Mouse (Mus musculus) layer of hippocampus, postnatal 25 days (tissue): ENCODE results near the gene Rbm47. TPM values are rescaled to one million over a fixed set of nuclear protein-coding genes. Genes with fewer than 3 reads are reported as not detected.

Source experiments
- DNase-seq, 2 experiments: peaks; one replicate each; pipeline ENCODE4 v3.0.0; 2022; ENCODE audit warnings: mixed read lengths in 2 of 2, low spot score in 1 of 2; ENCODE audit errors: extremely low spot score in 1 of 2
- total RNA-seq, 2 experiments: library from RNA; stranded (reverse); gene quantifications; 2 replicates each; pipeline ENCODE4 v1.2.3; 2021

Rbm47 gene
- total RNA-seq, 2 experiments from 2014 or later = 1.3 TPM

DNA sequence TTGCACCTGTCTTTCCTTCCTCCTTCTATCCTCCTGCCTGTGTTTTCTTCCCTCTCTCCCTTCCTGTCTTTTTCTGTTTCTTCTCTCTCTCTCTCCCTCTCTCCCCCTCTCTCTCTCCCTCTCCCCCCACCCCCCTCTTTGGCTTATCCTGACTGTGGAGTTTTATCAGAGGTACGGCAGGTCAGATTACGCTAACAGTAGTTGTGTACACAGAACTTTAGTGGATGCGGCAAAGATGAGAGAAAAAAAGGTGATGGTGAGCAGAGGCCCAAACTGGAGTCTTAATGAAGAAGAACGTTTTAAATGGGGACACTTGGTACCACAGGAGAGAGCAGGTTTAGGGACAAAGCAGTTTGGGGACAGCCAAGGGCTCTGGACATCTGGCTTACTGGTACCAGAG is 83.3 kb downstream of the Rbm47 start:
- DNase-seq = no peak

DNA sequence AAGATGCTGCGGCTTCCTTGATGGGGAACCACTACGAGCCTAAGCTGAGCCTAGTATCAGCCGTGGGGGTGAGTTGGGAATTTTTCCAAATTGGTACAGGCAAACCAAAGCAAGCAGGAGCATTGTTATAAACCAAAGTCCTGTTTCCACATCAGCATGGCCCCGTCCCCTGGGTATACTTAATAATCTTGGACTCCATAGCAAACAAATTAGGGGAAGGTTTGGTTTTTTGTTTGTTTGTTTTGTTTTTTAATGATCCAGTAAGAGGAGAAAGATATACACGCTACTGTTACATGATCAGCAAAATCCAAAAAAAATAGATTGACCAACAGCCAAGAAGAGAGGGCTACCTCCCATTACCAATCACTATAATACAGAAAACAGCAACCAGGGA is 84.0 kb downstream of the Rbm47 start:
- DNase-seq = no peak

- DNase-seq = no peak
Measured at GRCm38 (mm10) chr5:66088247-66088901, 84.5 kb downstream of the Rbm47 start.

DNA sequence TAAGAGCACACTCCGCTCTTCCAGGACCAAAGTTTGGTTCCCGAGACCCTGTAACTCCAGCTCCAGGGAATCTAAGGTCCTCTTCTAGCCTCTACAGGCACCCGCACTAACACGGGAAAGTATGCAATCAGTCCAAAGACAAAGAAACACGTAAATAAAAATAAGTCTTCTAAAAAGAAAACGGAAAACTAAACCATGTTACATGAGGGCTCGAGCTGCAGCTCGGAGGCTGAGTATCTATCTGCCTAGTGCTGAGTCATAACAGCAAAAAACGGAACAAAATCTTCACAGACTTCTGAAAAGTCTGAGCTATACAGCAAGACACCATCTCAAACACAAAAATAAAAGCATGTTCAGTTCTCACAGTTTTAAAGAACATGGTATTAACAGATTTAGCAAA is 86.0 kb downstream of the Rbm47 start:
- DNase-seq = no peak

DNA sequence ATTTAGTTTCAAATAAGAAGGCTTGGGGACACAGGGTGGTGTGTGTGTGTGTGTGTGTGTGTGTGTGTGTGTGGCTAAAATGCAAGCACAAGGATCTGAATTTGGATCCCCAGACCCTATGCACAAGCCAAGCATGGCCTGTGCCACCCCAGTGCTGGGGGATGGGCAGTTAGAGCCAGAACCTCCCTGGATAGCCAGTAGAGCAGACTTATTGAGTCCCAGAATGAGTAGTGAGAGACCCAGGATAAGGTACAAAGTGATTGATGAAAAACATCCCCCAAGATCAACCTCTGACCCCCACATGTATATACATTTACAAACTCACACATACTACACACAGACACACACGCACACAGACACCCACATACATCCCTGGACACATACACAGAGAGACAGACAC is 86.6 kb downstream of the Rbm47 start:
- DNase-seq = no peak

GRCm38 (mm10) chr5:66085478-66085877 is 87.4 kb downstream of the Rbm47 start:
- no peak for DNase-seq

DNA sequence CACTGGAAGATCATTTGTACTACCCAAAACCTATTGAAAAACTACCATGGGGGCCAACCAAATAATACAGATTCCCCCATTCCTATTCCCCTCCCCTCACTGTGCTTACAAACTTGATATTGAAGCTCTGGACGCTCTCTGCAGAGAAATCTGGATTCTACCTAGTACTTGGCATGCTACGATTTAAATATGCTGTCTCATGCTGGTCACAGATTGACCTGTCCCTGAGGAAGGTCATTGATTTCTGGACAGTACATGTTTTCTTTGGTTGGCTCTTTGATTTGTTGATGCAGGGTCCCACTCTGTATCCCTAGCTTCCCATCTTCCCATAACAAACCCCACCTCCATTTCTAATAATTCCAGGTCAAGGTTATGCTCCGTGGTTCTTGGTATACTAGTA is 88.4 kb downstream of the Rbm47 start:
- DNase-seq = no peak

- peak; percentile 13 to 39 for DNase-seq
Measured at GRCm38 (mm10) chr5:66083350-66083749, 89.6 kb downstream of the Rbm47 start.

GRCm38 (mm10) chr5:66082229-66082572 is 90.7 kb downstream of the Rbm47 start:
- DNase-seq = no peak

- DNase-seq = no peak
Measured at GRCm38 (mm10) chr5:66081443-66082228, 91.3 kb downstream of the Rbm47 start.

DNA sequence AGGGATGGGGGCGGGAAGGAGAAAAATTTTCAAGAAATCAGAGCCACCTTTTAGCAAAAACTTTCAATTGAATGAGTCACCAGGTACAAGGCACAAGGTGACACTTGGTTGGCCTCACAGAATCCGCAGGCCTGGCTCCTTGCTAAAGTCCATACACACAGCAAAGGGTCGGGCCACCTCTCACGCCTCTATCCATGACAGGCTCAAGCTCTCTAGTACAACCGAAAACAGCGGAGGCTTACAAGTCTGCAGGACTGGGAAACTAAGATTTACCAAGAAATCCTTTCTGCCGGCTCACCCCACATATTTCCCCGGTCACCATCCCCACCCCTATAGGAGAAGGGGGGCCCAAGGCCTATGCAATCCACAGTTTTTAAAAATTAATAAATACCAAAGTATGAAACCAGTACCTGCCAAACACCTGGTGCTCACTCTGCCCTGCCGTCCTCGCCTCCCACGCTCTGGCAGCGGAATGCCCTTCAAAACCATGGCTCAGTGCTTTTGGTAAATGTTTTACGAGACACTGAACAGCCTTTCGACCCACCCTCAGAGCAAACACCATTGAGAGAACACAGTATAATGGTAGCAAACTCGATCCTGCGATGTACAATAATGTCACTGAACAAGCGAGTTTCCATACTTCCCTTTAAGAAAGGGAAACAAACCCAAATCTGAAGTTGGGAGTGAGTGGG is 92.2 kb downstream of the Rbm47 start:
- no peak for DNase-seq

DNA sequence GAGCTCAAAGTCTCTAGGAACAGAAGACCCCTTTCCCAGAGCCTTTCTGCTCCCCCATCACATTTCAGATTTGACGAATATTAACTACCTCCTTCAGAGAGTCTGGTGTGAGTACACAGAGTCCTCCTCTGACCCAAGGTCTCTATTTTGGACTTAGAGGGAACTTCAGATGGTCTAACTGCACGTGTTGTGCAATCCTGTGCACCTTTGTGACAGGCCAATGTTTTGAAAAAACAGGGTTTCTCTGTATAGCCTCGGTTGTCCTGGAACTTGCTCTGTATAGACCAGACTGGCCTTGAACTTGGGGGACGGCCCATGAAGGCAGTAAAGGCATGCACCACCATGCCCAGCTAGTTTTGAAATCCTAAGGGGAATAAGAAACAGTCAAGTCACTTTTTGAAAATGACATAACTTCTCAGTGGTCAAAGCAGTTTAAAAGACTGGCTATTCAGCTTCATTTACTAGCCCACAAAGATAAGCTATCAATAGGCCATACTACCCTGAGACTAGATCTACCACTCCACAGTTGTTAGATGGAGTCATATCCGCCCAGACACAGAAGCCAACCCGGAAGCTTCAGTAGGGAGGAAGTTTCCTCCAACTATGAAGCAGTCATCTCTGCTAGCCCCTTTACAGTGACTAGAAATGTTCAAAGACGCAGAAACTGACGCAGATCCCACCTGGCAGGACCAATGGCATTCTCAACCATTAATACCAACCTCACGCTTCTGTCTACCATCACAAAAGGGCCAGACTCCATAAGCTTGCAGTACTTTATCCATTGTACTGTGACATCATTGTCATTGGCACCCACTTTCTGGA is 93.3 kb downstream of the Rbm47 start:
- DNase-seq = no peak

DNA sequence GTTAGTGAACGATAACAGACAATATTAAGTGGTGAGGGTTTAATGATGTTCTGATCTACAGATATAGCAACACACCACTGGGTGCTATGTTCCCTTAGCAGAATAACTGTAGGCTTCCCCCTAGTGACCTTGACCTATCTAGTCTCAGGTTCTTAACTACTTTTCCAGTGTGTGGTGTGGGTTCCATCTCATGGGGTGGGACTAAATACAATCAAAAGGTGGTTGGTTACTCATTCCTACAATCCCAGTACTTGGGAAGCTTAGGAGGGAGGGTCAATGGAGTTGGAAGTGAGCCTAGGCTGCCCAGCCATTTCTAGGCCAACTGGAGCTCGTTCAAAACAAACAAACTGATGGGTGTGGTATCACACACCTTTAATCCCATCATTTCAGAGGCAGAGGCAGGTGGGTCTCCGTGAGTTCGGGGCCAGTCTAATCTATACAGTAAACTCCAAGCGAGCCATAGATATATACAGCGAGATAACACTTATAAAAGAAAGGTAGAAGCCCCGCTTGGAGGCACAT is 94.4 kb downstream of the Rbm47 start:
- DNase-seq = no peak

DNA sequence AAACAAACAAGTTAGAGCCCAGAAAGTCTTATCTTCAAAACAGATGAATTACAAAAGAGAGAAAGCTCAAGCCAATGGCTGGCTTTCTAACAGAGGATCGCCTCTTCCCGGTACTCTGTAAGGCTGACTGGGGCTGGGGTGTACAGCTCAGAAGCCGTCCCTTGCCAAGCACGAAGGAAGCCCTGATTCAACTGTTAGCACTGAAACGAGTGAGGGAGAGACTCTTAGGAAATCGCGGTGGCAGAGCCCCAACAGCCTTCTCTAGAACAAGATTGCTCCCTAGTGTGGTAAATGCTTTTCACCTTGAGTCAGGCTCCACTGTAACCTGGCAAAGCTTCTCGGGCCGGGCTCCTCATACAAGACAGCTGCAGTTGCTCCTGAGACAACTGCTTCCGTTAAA is 95.5 kb downstream of the Rbm47 start:
- DNase-seq = no peak

- no peak for DNase-seq
Measured at GRCm38 (mm10) chr5:66076685-66077301, 96.1 kb downstream of the Rbm47 start.

- DNase-seq = no peak
Measured at GRCm38 (mm10) chr5:66075906-66076305, 97.0 kb downstream of the Rbm47 start.

DNA sequence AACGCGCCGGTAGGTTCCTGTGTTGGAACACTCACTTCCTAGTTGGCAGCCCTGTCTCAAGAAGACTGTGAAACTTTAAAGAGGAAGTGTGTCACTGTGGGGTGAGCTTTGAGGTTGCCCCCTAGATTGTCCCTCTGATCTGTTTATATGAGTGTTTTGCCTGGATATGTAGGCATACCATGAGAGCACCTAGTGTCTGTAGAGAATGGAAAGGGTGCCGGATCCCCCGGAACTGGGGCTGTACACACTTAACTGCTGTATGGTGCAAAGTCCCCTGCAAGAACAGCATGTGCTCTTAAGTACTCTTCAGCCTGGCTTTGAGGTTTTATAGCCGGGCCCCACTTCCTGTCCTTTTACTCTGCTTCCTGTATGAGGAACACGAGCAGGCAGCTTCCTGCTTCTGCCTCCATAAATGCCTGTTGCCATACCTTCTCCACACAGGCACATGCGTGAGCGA is 97.9 kb downstream of the Rbm47 start:
- DNase-seq = no peak

DNA sequence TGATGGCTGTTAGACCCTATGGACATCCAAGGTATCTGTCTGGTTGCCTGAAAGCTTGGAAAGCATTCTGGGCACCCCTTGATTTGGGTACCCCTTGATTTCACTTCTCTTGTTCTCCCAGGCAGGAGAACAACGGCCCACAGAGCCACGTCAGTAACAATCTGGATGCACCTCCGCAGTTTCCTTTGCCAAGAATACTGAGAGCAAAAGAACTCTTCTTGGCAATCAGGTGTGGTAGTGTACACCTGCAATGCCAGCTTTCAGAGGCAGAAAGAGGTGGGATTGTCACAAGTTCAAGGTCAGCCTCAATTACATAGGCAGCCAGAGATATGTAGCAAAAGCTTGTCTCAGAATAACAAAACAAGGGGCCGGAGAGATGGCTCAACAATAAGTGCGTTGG is 98.7 kb downstream of the Rbm47 start:
- DNase-seq = no peak

GRCm38 (mm10) chr5:66073604-66074164 is 99.2 kb downstream of the Rbm47 start:
- no peak for DNase-seq

DNA sequence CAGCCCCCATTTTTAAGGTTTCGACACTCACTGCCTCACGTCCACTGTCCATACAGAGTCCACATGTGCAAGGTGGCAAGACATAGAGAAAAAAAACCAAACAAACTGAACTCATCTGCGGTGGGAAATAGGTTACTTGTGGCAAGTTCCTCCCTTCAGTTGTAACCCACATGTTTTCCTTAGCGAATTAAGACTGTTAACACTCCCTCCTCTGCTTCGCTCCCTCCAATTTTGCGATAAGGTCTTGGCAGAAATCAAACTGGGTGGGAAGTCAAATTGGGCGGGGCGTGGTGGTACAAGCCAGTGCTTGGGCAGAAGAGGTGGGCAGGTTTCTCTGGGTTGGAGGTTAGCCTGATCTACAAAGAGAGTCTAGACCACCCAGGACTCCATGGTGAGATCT is 101.2 kb downstream of the Rbm47 start:
- no peak for DNase-seq
